Mouse (Mus musculus) heart, embryonic 14.5 days (tissue): Measurements from ENCODE around the gene Pik3r2. TPM values are rescaled to one million over a fixed set of nuclear protein-coding genes. Genes with fewer than 3 reads are reported as not detected.

ENCODE experiments used
- ATAC-seq: fragments of 200-750 bp; cut with Nextera tagmentation; 2 replicates; pipeline ENCODE4 v1.8.0; 2017; ENCODE audit warnings: low read depth, moderate TSS enrichment; ENCODE audit not compliant: insufficient number of reproducible peaks, insufficient read depth, low FRiP score
- H3K27ac ChIP-seq, 2 experiments: fragments of 200-500 bp in 1 of 2; fragments of 300-500 bp in 1 of 2; sonication (generic) in 1 of 2; replicated peaks in 1 of 2; 2 replicates each; pipeline ENCODE4 v1.5.1; 2012 to 2014; ENCODE audit warnings: low read depth in 2 of 2, low read length in 2 of 2, control low read depth in 1 of 2, mild to moderate bottlenecking in 1 of 2, mixed read lengths in 1 of 2; ENCODE audit not compliant: control insufficient read depth in 1 of 2, insufficient read depth in 1 of 2
- H3K27me3 ChIP-seq: fragments of 300-500 bp; sonication (generic); 2 replicates; pipeline ENCODE4 v1.6.1; 2014; ENCODE audit warnings: mild to moderate bottlenecking, low read length, control low read depth; ENCODE audit not compliant: control insufficient read depth, insufficient read depth
- H3K36me3 ChIP-seq: fragments of 300-500 bp; sonication (generic); 2 replicates; pipeline ENCODE4 v1.6.1; 2014; ENCODE audit warnings: mild to moderate bottlenecking, control low read depth, low read length, mixed read lengths; ENCODE audit not compliant: control insufficient read depth, insufficient read depth
- H3K4me1 ChIP-seq, 2 experiments: fragments of 200-500 bp in 1 of 2; fragments of 300-500 bp in 1 of 2; sonication (generic) in 1 of 2; 2 replicates each; pipeline ENCODE4 v1.6.1; 2012 to 2014; ENCODE audit warnings: low read length in 2 of 2, control low read depth in 1 of 2, mixed read lengths in 1 of 2; ENCODE audit not compliant: control insufficient read depth in 2 of 2, insufficient read depth in 2 of 2
- H3K4me2 ChIP-seq: fragments of 300-500 bp; sonication (generic); 2 replicates; pipeline ENCODE4 v1.6.1; 2014; ENCODE audit warnings: mild to moderate bottlenecking, low read length
- H3K4me3 ChIP-seq, 2 experiments: fragments of 200-500 bp in 1 of 2; fragments of 300-500 bp in 1 of 2; sonication (generic) in 1 of 2; 2 replicates each; pipeline ENCODE4 v1.5.1; 2012 to 2014; ENCODE audit warnings: low read length in 2 of 2, mild to moderate bottlenecking in 2 of 2, control low read depth in 1 of 2, low read depth in 1 of 2, moderate library complexity in 1 of 2; ENCODE audit not compliant: control insufficient read depth in 1 of 2, insufficient read depth in 1 of 2
- H3K9ac ChIP-seq: fragments of 300-500 bp; sonication (generic); 2 replicates; pipeline ENCODE4 v1.6.1; 2014; ENCODE audit warnings: mild to moderate bottlenecking, low read length
- H3K9me3 ChIP-seq: fragments of 300-500 bp; sonication (generic); 2 replicates; pipeline ENCODE4 v1.6.1; 2016; ENCODE audit warnings: low read length, control low read depth; ENCODE audit not compliant: control insufficient read depth
- WGBS: fragments of 180-500 bp; shearing (Covaris S2); extraction: QIAGEN DNeasy Blood & Tissue Kit; methylation state at CpG from one replicate; pipeline ENCODE4 v1.1.7; 2014; 5-methylcytosine and 5-hydroxymethylcytosine counted together
- polyA plus RNA-seq: library from polyadenylated mRNA; unstranded; fragments of >200 nt; fragmentation: Nextera tagmentation; extraction: Ambion mirVana; gene quantifications from 2 replicates; pipeline ENCODE4 v1.2.1, GENCODE M21; 2014

Pik3r2 gene
- polyA plus RNA-seq, 1 experiment from 2014 or later: 26.7 TPM

- H3K4me3 ChIP-seq: peak overlapping the region in 1 of 2 experiments; percentile 74; a peak in 3 of 4 replicates
- 72% methylated on average over 7 of the region's 7 CpGs for WGBS
- H3K9me3 ChIP-seq: no peaks in the 10 kb centered on the region
- H3K36me3 ChIP-seq: peaks cover 17% of the 10 kb centered on the region
- H3K27ac ChIP-seq: no peak overlapping the region
- peaks cover 13 to 29% of the 10 kb centered on the region in 2 experiments; a peak in 3 of 4 replicates for H3K4me1 ChIP-seq
- peaks cover 23% of the 10 kb centered on the region for H3K27me3 ChIP-seq
- peak overlapping the region; percentile 85 for H3K9ac ChIP-seq
- H3K4me2 ChIP-seq: peak overlapping the region; percentile 84
- ATAC-seq: no peak
These were observed 14.8 kb upstream of the Pik3r2 start for GRCm38 (mm10) chr8:70791294-70791701.

- WGBS: 58% methylated on average over 8 of the region's 8 CpGs
- Histone ChIP-seq H3K9ac (peak overlapping the region; percentile 85), H3K27ac (no peak overlapping the region), H3K4me3 (no peak overlapping the region), H3K4me2 (peak overlapping the region; percentile 84; the same call in 1 of the 2 replicates), H3K27me3 (peaks cover 19% of the 10 kb centered on the region), H3K36me3 (peaks cover 22% of the 10 kb centered on the region), H3K9me3 (no peaks in the 10 kb centered on the region), H3K4me1 (peaks cover 13 to 29% of the 10 kb centered on the region in 2 experiments; a peak in 3 of 4 replicates)
- ATAC-seq: no peak
These were observed 14.3 kb upstream of the Pik3r2 start for GRCm38 (mm10) chr8:70790846-70791245.

GRCm38 (mm10) chr8:70789046-70789445 is 12.5 kb upstream of the Pik3r2 start:
- WGBS: 75% methylated on average over 10 of the region's 10 CpGs
- H3K36me3 ChIP-seq: peaks cover 39% of the 10 kb centered on the region
- H3K4me2 ChIP-seq: peak overlapping the region; percentile 27; the same call in 1 of the 2 replicates
- no peak overlapping the region for H3K4me3 ChIP-seq
- no peak overlapping the region for H3K9ac ChIP-seq
- no peak for ATAC-seq
- H3K9me3 ChIP-seq: no peaks in the 10 kb centered on the region
- peaks cover 6% of the 10 kb centered on the region for H3K27me3 ChIP-seq
- H3K4me1 ChIP-seq: peaks cover 13 to 29% of the 10 kb centered on the region in 2 experiments; a peak in 3 of 4 replicates
- H3K27ac ChIP-seq: no peak overlapping the region

GRCm38 (mm10) chr8:70787941-70788667 is 11.6 kb upstream of the Pik3r2 start:
- H3K4me1 ChIP-seq: peaks cover 13 to 29% of the 10 kb centered on the region in 2 experiments; a peak in 3 of 4 replicates
- no peak overlapping the region for H3K27ac ChIP-seq
- H3K4me2 ChIP-seq: peak overlapping the region; percentile 37
- no peak overlapping the region for H3K9ac ChIP-seq
- peaks cover under 1% of the 10 kb centered on the region for H3K27me3 ChIP-seq
- no peaks in the 10 kb centered on the region for H3K9me3 ChIP-seq
- peaks cover 48% of the 10 kb centered on the region for H3K36me3 ChIP-seq
- peak overlapping the region in 1 of 2 experiments; percentile 25; a peak in 2 of 4 replicates for H3K4me3 ChIP-seq
- ATAC-seq: no peak
- WGBS: 17% methylated on average over 30 of the region's 30 CpGs

GRCm38 (mm10) chr8:70787051-70787445 is 10.5 kb upstream of the Pik3r2 start:
- ATAC-seq: no peak
- Histone ChIP-seq H3K9me3 (no peaks in the 10 kb centered on the region), H3K9ac (no peak overlapping the region; the same call in 1 of the 2 replicates), H3K27me3 (no peaks in the 10 kb centered on the region), H3K4me3 (no peak overlapping the region), H3K4me2 (no peak overlapping the region), H3K36me3 (peaks cover 53% of the 10 kb centered on the region), H3K4me1 (peaks cover 7 to 23% of the 10 kb centered on the region in 2 experiments; a peak in 3 of 4 replicates), H3K27ac (no peak overlapping the region)
- WGBS: 91% methylated on average over 3 of the region's 3 CpGs

GRCm38 (mm10) chr8:70786291-70787050 is 10.0 kb upstream of the Pik3r2 start:
- no peak for ATAC-seq
- Histone ChIP-seq H3K27ac (no peak overlapping the region), H3K9me3 (no peaks in the 10 kb centered on the region), H3K36me3 (peaks cover 58% of the 10 kb centered on the region), H3K4me2 (no peak overlapping the region), H3K4me1 (peaks cover 7 to 17% of the 10 kb centered on the region in 2 experiments; a peak in 3 of 4 replicates), H3K9ac (no peak overlapping the region), H3K27me3 (no peaks in the 10 kb centered on the region), H3K4me3 (no peak overlapping the region)
- 91% methylated on average over 25 of the region's 25 CpGs for WGBS

- Histone ChIP-seq H3K4me3 (no peak overlapping the region), H3K4me1 (peaks cover 10 to 19% of the 10 kb centered on the region in 2 experiments), H3K9me3 (no peaks in the 10 kb centered on the region), H3K4me2 (no peak overlapping the region), H3K36me3 (peaks cover 60% of the 10 kb centered on the region), H3K27ac (no peak overlapping the region), H3K27me3 (no peaks in the 10 kb centered on the region), H3K9ac (no peak overlapping the region)
- 76% methylated on average over 10 of the region's 11 CpGs for WGBS
- no peak for ATAC-seq
These were observed 3.6 kb upstream of the Pik3r2 start for GRCm38 (mm10) chr8:70780093-70780492.
